Mouse (Mus musculus) heart, postnatal 14 days (tissue): ENCODE results near the gene Olfr1506. TPM values are rescaled to one million over a fixed set of nuclear protein-coding genes. Genes with fewer than 3 reads are reported as not detected.
"Not testable (repeated sequence)": the region's sequence is repeated elsewhere in the genome, so short reads cannot be mapped to it uniquely, and the experiment has no call there.

Source experiments
- DNase-seq, 2 experiments: peaks; one replicate each; pipeline ENCODE4 v3.0.0; 2021 to 2022
- intact Hi-C: fragments of 180-260 bp; cut with DNase I; formaldehyde crosslinking; loops from one replicate; pipeline ENCODE4 v1.15.1; 2025
- long read RNA-seq, 2 experiments: library from polyadenylated mRNA; stranded (forward); transcript quantifications; one replicate each; pipeline ENCODE4 v2.0.0; 2021
- total RNA-seq, 2 experiments: library from RNA; stranded (reverse); gene quantifications; 2 replicates each; pipeline ENCODE4 v1.2.3; 2021

Gene Olfr1506
- total RNA-seq, result not detected
- long read RNA-seq, experiment 1, result 0 reads
- long read RNA-seq, experiment 2, result 0 reads

- intact Hi-C loops, DNase-seq: not testable (repeated sequence)
Measured at GRCm38 (mm10) chr2:90224393-90224792, at the start of gene Olfr1506. Olfr1506 (minus strand) TSS chr2:90224493.

DNA sequence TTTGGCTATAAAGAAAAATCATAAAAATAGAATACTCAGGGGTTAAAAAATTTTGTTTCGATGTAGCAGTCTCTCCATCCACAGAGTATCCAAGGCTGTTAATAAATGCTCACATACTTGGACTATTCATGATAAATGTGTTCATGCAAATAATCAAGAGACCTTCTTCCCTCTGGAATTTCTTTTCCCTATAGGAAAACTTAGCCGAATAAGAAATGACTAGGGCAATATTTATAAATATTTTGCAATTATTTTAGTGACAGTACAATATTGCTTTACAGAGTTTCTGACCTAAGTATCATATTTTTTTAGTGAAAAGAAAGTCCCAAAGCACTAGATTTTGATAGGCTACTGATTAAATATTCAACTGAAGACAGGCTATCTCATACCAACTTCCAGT lies 46.6 kb upstream of the Olfr1506 start, which contains the start of gene Olfr1271:
Gene Olfr1271, minus strand, starts transcription at position 101 of the 400 bp plus-strand sequence.
- no peak for DNase-seq
- intact Hi-C loops, result no loop called here

DNA sequence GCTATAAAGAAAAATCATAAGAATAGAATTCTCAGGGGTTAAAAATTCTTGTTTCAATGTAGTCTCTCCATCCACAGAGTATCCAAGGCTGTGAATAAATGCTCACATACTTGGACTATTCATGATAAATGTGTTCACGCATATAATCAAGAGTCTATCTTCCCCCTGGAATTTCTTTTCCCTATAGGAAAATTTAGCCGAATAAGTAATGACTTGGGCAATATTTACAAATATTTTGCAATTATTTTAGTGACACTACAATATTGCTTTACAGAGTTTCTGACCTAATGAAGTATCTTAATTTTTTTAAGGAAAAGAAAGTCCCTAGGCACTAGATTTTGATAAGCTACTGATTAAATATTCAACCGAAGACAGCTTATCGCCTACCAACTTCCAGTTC lies 33.2 kb upstream of the Olfr1506 start, which contains the start of gene Olfr142:
Gene Olfr142, minus strand, starts transcription at position 101 of the 400 bp plus-strand sequence.
- DNase-seq, result no peak
- intact Hi-C loops, result no loop called here

GRCm38 (mm10) chr2:90199606-90200005 lies 24.7 kb downstream of the Olfr1506 start:
- DNase-seq, result not testable (repeated sequence)

DNA sequence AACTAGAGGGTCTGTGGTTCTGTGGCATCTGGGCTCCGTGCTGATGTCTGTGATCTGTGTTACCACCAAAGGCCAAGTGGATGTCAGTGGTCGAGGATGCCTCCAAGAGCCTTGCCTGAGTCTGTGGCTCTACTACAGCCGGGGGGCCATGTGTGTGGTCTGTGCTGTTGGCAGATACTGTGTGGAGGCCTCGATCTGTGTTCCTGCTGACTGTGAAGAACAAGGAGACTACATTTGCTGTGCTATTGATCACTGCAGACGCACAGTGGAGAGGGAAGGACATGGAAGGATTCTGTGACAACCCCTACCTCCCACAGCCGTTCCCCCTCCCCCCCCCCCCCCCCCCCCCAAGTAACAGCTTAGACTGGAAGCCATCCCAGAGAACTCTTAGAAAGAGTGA lies 29.0 kb downstream of the Olfr1506 start:
- intact Hi-C loops, DNase-seq: not testable (repeated sequence)

More at GRCm38 (mm10) chr2:90199606-90200005, 24.7 kb downstream of the Olfr1506 start:
- intact Hi-C loops, result not testable (repeated sequence)

- intact Hi-C loops, result not testable (repeated sequence)
Measured at GRCm38 (mm10) chr2:90194750-90195149, 29.5 kb downstream of the Olfr1506 start.

GRCm38 (mm10) chr2:90187082-90187481 lies 37.2 kb downstream of the Olfr1506 start:
- intact Hi-C loops, DNase-seq: not testable (repeated sequence)

More at GRCm38 (mm10) chr2:90194750-90195149, 29.5 kb downstream of the Olfr1506 start:
- not testable (repeated sequence) for DNase-seq

DNA sequence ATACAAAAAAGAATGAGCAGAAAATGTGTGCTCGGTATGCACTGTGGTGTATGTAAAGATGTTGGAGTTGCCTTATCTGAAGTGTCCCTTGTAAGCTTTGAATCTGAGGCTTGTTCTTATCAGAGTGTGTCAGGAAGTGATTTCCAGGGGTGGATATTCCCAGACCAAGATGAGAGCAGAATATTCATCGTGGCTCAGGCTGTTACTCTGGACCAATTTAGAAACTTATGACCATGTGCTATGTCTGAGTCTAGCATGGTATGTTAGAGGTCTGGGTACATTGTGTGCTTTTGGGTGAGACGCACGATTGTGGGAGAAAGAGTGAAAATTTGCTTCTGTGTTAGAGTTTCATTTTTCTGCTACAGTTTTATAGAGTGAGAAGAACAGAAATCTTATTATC lies 38.2 kb downstream of the Olfr1506 start:
- DNase-seq, intact Hi-C loops: not testable (repeated sequence)

Other genes starting within 250 kb of the Olfr1506 start
- not detected for gene Olfr1261, start 233.3 kb downstream of the Olfr1506 start, total RNA-seq
- gene Olfr1262, start 224.3 kb downstream of the Olfr1506 start, total RNA-seq, result not detected
- gene Olfr1263, start 212.4 kb downstream of the Olfr1506 start, total RNA-seq, result not detected
- gene Olfr1264, start 198.9 kb downstream of the Olfr1506 start, total RNA-seq, result not detected
- gene Olfr1265, start 189.2 kb downstream of the Olfr1506 start, total RNA-seq, result not detected
- gene Olfr140, start 160.9 kb downstream of the Olfr1506 start, total RNA-seq, result not detected
- gene Olfr1269, start 103.1 kb downstream of the Olfr1506 start, total RNA-seq, result not detected
- gene Olfr32, start 82.2 kb downstream of the Olfr1506 start, total RNA-seq, result not detected
- gene Olfr1270, start 71.4 kb downstream of the Olfr1506 start, total RNA-seq, result not detected
- not detected for gene Olfr142, start 33.1 kb upstream of the Olfr1506 start, total RNA-seq
- gene Olfr1271, start 46.5 kb upstream of the Olfr1506 start, total RNA-seq, result not detected
- not detected for gene Olfr1272, start 68.3 kb upstream of the Olfr1506 start, total RNA-seq
- gene Gm13769, start 97.7 kb upstream of the Olfr1506 start, total RNA-seq, result under 1 TPM in 1 of 2 experiments, not detected in 1; 0.15 TPM
- gene Olfr1274-ps, start 174.2 kb upstream of the Olfr1506 start, total RNA-seq, result not detected